Mouse (Mus musculus): ENCODE data around the gene Atf7ip. TPM values are rescaled to one million over a fixed set of nuclear protein-coding genes. Genes with fewer than 3 reads are reported as not detected.
A peak's percentile ranks its signal among the peaks of the same experiment; 100 is the strongest.

Atf7ip gene
- polyA plus RNA-seq, 2 experiments = 35.7 to 38.4 TPM

- H3K27ac ChIP-seq (replicated peaks; ENCODE audit: low read depth, low read length) = peak overlapping the region; percentile 33; the same call in 1 of the 2 replicates
- WGBS = 40% methylated on average over 6 of the region's 6 CpGs
Measured at GRCm38 (mm10) chr6:136475171-136475860, 30.7 kb upstream of the Atf7ip start.

GRCm38 (mm10) chr6:136477878-136478277 lies 28.1 kb upstream of the Atf7ip start:
- WGBS = 38% methylated on average over 1 of the region's 1 CpGs
- no peaks in the 10 kb centered on the region for H3K9me3 ChIP-seq (ENCODE audit: control insufficient read depth, low read length)
- no peaks in the 10 kb centered on the region for H3K27me3 ChIP-seq (ENCODE audit: control insufficient read depth, insufficient read depth, low read length)
- DNase-seq (ENCODE audit: low spot score) = no peak
- H3K27ac ChIP-seq (replicated peaks; ENCODE audit: low read depth, low read length) = no peak overlapping the region
- H3K36me3 ChIP-seq (ENCODE audit: control insufficient read depth, insufficient read depth, low read length) = no peaks in the 10 kb centered on the region
- no peak for ATAC-seq (ENCODE audit: low FRiP score, low read depth)
- H3K4me3 ChIP-seq (replicated peaks; ENCODE audit: low read length) = no peak overlapping the region
- peaks cover 8% of the 10 kb centered on the region for H3K4me1 ChIP-seq (ENCODE audit: control insufficient read depth, insufficient read depth, low read length)
- TF ChIP-seq POLR2A (IDR thresholded peaks at IDR 0.05; ENCODE audit: borderline replicate concordance, extremely low read depth, insufficient read depth, insufficient read length) = no peak
- no peak overlapping the region for H3K9ac ChIP-seq (ENCODE audit: low read depth, low read length, severe bottlenecking)
- no peak overlapping the region for H3K4me2 ChIP-seq (replicated peaks; ENCODE audit: low read depth, low read length, severe bottlenecking)

More at GRCm38 (mm10) chr6:136475171-136475860, 30.7 kb upstream of the Atf7ip start:
- ATAC-seq (ENCODE audit: low FRiP score, low read depth) (no peak), DNase-seq (ENCODE audit: low spot score) (no peak)
- Histone ChIP-seq H3K9me3 (ENCODE audit: control insufficient read depth, low read length) (no peaks in the 10 kb centered on the region), H3K9ac (ENCODE audit: low read depth, low read length, severe bottlenecking) (no peak overlapping the region), H3K4me2 (replicated peaks; ENCODE audit: low read depth, low read length, severe bottlenecking) (no peak overlapping the region), H3K36me3 (ENCODE audit: control insufficient read depth, insufficient read depth, low read length) (no peaks in the 10 kb centered on the region), H3K4me1 (ENCODE audit: control insufficient read depth, insufficient read depth, low read length) (peaks cover 23% of the 10 kb centered on the region), H3K4me3 (replicated peaks; ENCODE audit: low read length) (no peak overlapping the region), H3K27me3 (ENCODE audit: control insufficient read depth, insufficient read depth, low read length) (no peaks in the 10 kb centered on the region)
- TF ChIP-seq POLR2A (IDR thresholded peaks at IDR 0.05; ENCODE audit: borderline replicate concordance, extremely low read depth, insufficient read depth, insufficient read length) = no peak

DNA sequence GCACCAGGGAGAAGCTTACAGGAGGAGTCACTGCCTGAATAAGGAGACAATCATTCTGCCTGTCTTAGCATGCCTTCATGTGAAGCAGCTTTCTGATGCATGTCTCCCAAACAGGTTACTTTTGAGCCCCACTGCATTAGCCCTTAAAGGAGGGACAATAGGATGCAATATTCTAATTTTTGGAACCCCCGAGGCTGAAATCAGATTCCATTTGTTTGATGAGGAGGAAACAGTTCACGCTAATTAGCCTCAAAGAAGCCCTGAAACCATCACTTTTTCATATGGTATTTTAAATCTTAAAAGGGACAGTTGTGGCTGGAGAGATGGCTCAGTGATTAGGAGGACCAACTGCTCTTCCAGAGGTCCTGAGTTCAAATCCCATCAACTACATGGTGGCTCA lies 22.4 kb upstream of the Atf7ip start:
- H3K4me3 ChIP-seq (replicated peaks; ENCODE audit: low read length) = no peak overlapping the region
- H3K9ac ChIP-seq (ENCODE audit: low read depth, low read length, severe bottlenecking) = no peak overlapping the region
- no peaks in the 10 kb centered on the region for H3K4me1 ChIP-seq (ENCODE audit: control insufficient read depth, insufficient read depth, low read length)
- H3K9me3 ChIP-seq (ENCODE audit: control insufficient read depth, low read length) = no peaks in the 10 kb centered on the region
- DNase-seq (ENCODE audit: low spot score) (no peak), ATAC-seq (ENCODE audit: low FRiP score, low read depth) (no peak)
- no peak overlapping the region for H3K4me2 ChIP-seq (replicated peaks; ENCODE audit: low read depth, low read length, severe bottlenecking)
- WGBS = 77% methylated on average over 2 of the region's 2 CpGs
- H3K27me3 ChIP-seq (ENCODE audit: control insufficient read depth, insufficient read depth, low read length) = no peaks in the 10 kb centered on the region
- no peaks in the 10 kb centered on the region for H3K36me3 ChIP-seq (ENCODE audit: control insufficient read depth, insufficient read depth, low read length)
- TF ChIP-seq POLR2A (IDR thresholded peaks at IDR 0.05; ENCODE audit: borderline replicate concordance, extremely low read depth, insufficient read depth, insufficient read length) = no peak
- H3K27ac ChIP-seq (replicated peaks; ENCODE audit: low read depth, low read length) = no peak overlapping the region

GRCm38 (mm10) chr6:136484093-136484492 lies 21.9 kb upstream of the Atf7ip start:
- no peak for DNase-seq (ENCODE audit: low spot score)
- Histone ChIP-seq H3K4me3 (replicated peaks; ENCODE audit: low read length) (no peak overlapping the region), H3K9ac (ENCODE audit: low read depth, low read length, severe bottlenecking) (no peak overlapping the region), H3K9me3 (ENCODE audit: control insufficient read depth, low read length) (no peaks in the 10 kb centered on the region), H3K27me3 (ENCODE audit: control insufficient read depth, insufficient read depth, low read length) (no peaks in the 10 kb centered on the region), H3K36me3 (ENCODE audit: control insufficient read depth, insufficient read depth, low read length) (no peaks in the 10 kb centered on the region), H3K27ac (replicated peaks; ENCODE audit: low read depth, low read length) (no peak overlapping the region), H3K4me1 (ENCODE audit: control insufficient read depth, insufficient read depth, low read length) (no peaks in the 10 kb centered on the region), H3K4me2 (replicated peaks; ENCODE audit: low read depth, low read length, severe bottlenecking) (no peak overlapping the region)
- no peak for ATAC-seq (ENCODE audit: low FRiP score, low read depth)
- WGBS = 96% methylated on average over 3 of the region's 3 CpGs
- TF ChIP-seq POLR2A (IDR thresholded peaks at IDR 0.05; ENCODE audit: borderline replicate concordance, extremely low read depth, insufficient read depth, insufficient read length) = no peak

GRCm38 (mm10) chr6:136486166-136486565 lies 19.8 kb upstream of the Atf7ip start:
- ATAC-seq (ENCODE audit: low FRiP score, low read depth) (no peak), DNase-seq (ENCODE audit: low spot score) (no peak)
- Histone ChIP-seq H3K27ac (replicated peaks; ENCODE audit: low read depth, low read length) (no peak overlapping the region), H3K4me1 (ENCODE audit: control insufficient read depth, insufficient read depth, low read length) (no peaks in the 10 kb centered on the region), H3K9ac (ENCODE audit: low read depth, low read length, severe bottlenecking) (no peak overlapping the region), H3K9me3 (ENCODE audit: control insufficient read depth, low read length) (no peaks in the 10 kb centered on the region), H3K4me2 (replicated peaks; ENCODE audit: low read depth, low read length, severe bottlenecking) (no peak overlapping the region), H3K27me3 (ENCODE audit: control insufficient read depth, insufficient read depth, low read length) (no peaks in the 10 kb centered on the region), H3K36me3 (ENCODE audit: control insufficient read depth, insufficient read depth, low read length) (no peaks in the 10 kb centered on the region), H3K4me3 (replicated peaks; ENCODE audit: low read length) (no peak overlapping the region)
- no peak for TF ChIP-seq POLR2A (IDR thresholded peaks at IDR 0.05; ENCODE audit: borderline replicate concordance, extremely low read depth, insufficient read depth, insufficient read length)
- WGBS = 73% methylated on average over 4 of the region's 4 CpGs
